Comparison of ENCODE assay signal across 9 mouse cellular contexts in the genomic region with DNA sequence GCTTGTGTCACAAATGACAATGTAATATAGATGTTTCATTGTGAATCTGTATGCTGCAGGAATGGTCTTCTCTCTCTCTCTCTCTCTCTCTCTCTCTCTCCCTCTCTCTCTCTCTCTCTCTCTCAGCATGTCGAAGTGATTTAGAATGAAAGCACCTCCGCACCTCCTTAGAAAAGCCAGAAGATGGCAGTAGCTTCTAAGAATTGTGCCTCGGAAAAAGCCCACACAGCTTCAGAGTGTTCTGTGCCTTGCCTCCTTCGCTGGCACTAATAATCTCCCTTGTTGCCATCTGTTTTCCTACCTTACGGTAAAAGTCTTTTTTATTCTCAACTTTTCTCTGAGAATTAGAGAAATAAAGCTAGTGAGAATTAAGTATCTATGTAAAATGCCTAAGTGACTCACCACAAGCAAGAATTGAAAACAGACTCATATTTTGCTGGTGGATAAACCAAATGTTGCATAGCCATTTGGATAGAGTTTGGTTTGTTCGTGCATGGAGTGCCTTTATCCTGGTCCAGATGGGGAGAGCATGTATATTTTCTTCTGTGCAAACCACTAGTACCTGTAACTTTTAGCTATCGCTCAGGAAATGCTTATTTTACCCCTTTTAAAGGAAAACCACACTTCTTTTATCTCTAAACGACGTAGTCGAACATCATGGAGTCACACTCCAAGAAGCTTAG.
DNase-seq lines count a peak whose midpoint lies in the region; ATAC-seq and TF ChIP-seq lines count a peak whose summit lies in the region.
"Had no signal": no experiment of that assay in that cellular context is flagged by ENCODE, and none has a peak within 500 bp of the region (broad histone marks: within the 10 kb centered on the region; RNA-seq: fewer than 3 reads in every experiment).

No protein-coding gene starts in this region.

- no peak for DNase-seq in heart, adult 2 months
- peak; percentile 43 for DNase-seq in 3T3-L1 (ENCODE audit: low read depth, low spot score)
- DNase-seq in left cerebral cortex, postnatal 25 days (ENCODE audit: low spot score in 2 of 2): peak; percentile 45 to 82
- no peak for DNase-seq in c-Kit-positive CD71-positive TER-119-positive erythroid progenitor cells, embryonic 14.5 days (ENCODE audit: low spot score)
- no peak for DNase-seq in thymus, postnatal 10 days (ENCODE audit: low spot score in 2 of 2)
- no peak for DNase-seq in frontal cortex, postnatal 10 days (ENCODE audit: low spot score in 2 of 2)

- H3K9me3 ChIP-seq in heart, embryonic 11.5 days (replicated peaks; ENCODE audit: control insufficient read depth, low read length): no peaks in the 10 kb centered on the region

- H3K79me2 ChIP-seq in heart, adult 2 months (replicated peaks; ENCODE audit: control insufficient read depth, insufficient read depth, low read length): no peaks in the 10 kb centered on the region

- H3K27me3 ChIP-seq in heart, adult 2 months (ENCODE audit: control insufficient read depth, insufficient read depth, low read length): no peaks in the 10 kb centered on the region
- H3K27me3 ChIP-seq in heart, embryonic 11.5 days (ENCODE audit: control insufficient read depth, insufficient read depth, low read length): no peaks in the 10 kb centered on the region

- no peak overlapping the region for H3K9ac ChIP-seq in heart, adult 2 months (ENCODE audit: low read depth, low read length)
- no peak overlapping the region for H3K9ac ChIP-seq in heart, embryonic 11.5 days (ENCODE audit: low read depth, low read length)

- no peak for TF ChIP-seq EP300 in heart, adult 2 months (IDR thresholded peaks at IDR 0.05; ENCODE audit: insufficient read depth, low read depth, low read length)

- ATAC-seq in heart, embryonic 11.5 days (replicated peaks; ENCODE audit: insufficient number of reproducible peaks, low FRiP score, low TSS enrichment): no peak

- TF ChIP-seq POLR2A in heart, adult 2 months (IDR thresholded peaks at IDR 0.05; ENCODE audit: insufficient read depth, low read depth, low read length): no peak
- no peak for TF ChIP-seq POLR2A in cortical plate, adult 2 months (IDR thresholded peaks at IDR 0.05; ENCODE audit: extremely low read depth, insufficient read depth, low read length)

- peak; percentile 34; the same call in 1 of the 2 replicates for TF ChIP-seq CTCF in heart, adult 2 months (IDR thresholded peaks at IDR 0.05)
- peak; percentile 61; the same call in 1 of the 2 replicates for TF ChIP-seq CTCF in cortical plate, adult 2 months (IDR thresholded peaks at IDR 0.05; ENCODE audit: extremely low read depth, insufficient read depth, low read length)

- intact Hi-C loops in heart, adult 2 months (cut with DNase I): no loop called here
- intact Hi-C loops in left cerebral cortex, postnatal 25 days (cut with DNase I): loop anchor here (5.0 kb wide), 3 partner anchors 72 to 452 kb away; partner anchors contain the start of gene Phf3

- H3K36me3 ChIP-seq in heart, adult 2 months (ENCODE audit: control insufficient read depth, insufficient read depth, low read length): no peaks in the 10 kb centered on the region
- no peaks in the 10 kb centered on the region for H3K36me3 ChIP-seq in heart, embryonic 11.5 days (ENCODE audit: control insufficient read depth, insufficient read depth, low read length)

- no peak overlapping the region for H3K4me3 ChIP-seq in heart, adult 2 months
- H3K4me3 ChIP-seq in heart, embryonic 11.5 days (ENCODE audit: low read depth, low read length): no peak overlapping the region
- H3K4me3 ChIP-seq in cortical plate, adult 2 months (ENCODE audit: insufficient read depth, low read length): no peak overlapping the region
- H3K4me3 ChIP-seq: myocyte had no signal

- no peak overlapping the region for H3K4me2 ChIP-seq in heart, embryonic 11.5 days

- 39% methylated on average over 10 of the region's 10 CpGs for WGBS in heart, adult 2 months
- WGBS in heart, embryonic 11.5 days (ENCODE audit: insufficient replicate concordance): 49% methylated on average over 10 of the region's 10 CpGs

- no peak overlapping the region for H3K27ac ChIP-seq in heart, adult 2 months
- no peak overlapping the region for H3K27ac ChIP-seq in heart, embryonic 11.5 days (ENCODE audit: low read depth, low read length)
- H3K27ac ChIP-seq in cortical plate, adult 2 months (ENCODE audit: insufficient read depth, low read length): no peak overlapping the region

- H3K4me1 ChIP-seq in heart, adult 2 months (ENCODE audit: control insufficient read depth, insufficient read depth, low read length): no peaks in the 10 kb centered on the region
- H3K4me1 ChIP-seq in heart, embryonic 11.5 days (ENCODE audit: control insufficient read depth, insufficient read depth, low read length): no peaks in the 10 kb centered on the region
- no peaks in the 10 kb centered on the region for H3K4me1 ChIP-seq in cortical plate, adult 2 months (ENCODE audit: control insufficient read depth, insufficient read depth, low read length)

Comparison
In these comparisons a context has a peak if more than half of its experiments do, and no peak if none do; other contexts are left out.
1. DNase-seq: peak in 3T3-L1 (single experiment) and left cerebral cortex, postnatal 25 days (2 of 2); none in heart, adult 2 months (0 of 2), c-Kit-positive CD71-positive TER-119-positive erythroid progenitor cells, embryonic 14.5 days (single experiment), thymus, postnatal 10 days (0 of 2) and frontal cortex, postnatal 10 days (0 of 2).